Mouse (Mus musculus) adrenal gland (tissue): ENCODE results near the gene Fosl1.
"Not testable (repeated sequence)": the region's sequence is repeated elsewhere in the genome, so short reads cannot be mapped to it uniquely, and the experiment has no call there.

ENCODE experiments used
- intact Hi-C: fragments of 180-260 bp; cut with DNase I; formaldehyde crosslinking; loops from one replicate; pipeline ENCODE4 v1.15.1; 2025

The Fosl1 gene

DNA sequence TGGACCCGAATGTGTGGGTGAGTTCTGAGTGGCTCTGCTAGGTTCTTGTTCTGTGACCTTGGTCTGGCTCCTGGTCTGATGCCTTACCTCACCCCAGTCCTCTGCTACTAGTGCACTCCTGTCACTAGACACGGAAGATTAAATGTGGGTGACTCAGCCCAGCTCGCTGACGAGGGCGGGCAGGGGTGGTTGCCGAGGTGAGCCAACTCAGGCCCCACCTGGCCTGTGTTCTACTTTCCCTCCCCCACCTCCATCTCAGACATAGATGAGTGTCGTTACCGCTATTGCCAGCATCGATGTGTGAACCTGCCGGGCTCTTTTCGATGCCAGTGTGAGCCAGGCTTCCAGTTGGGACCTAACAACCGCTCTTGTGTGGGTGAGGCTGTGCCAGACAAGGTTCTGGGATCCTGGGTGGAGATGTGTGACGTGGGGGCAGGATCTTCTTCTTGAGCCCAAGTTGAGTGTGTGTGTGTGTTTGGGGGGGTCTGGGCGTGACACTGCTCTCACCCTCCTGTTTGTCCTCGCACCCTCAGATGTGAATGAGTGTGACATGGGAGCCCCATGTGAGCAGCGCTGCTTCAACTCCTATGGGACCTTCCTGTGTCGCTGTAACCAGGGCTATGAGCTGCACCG is 30.4 kb downstream of the Fosl1 start:
- intact Hi-C loops = no loop called here

DNA sequence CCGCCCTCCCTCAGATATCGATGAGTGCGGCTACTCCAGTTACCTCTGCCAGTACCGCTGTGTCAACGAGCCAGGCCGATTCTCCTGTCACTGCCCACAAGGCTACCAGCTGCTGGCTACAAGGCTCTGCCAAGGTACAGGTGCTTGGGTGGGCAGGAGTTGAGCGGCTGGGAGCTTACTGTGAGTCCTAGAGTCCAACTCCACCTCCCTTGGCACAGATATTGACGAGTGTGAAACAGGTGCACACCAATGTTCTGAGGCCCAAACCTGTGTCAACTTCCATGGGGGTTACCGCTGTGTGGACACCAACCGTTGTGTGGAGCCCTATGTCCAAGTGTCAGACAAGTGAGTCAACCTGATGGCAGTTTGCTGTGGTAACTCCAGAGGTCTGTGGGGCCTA is 32.7 kb downstream of the Fosl1 start:
- intact Hi-C loops = no loop called here

DNA sequence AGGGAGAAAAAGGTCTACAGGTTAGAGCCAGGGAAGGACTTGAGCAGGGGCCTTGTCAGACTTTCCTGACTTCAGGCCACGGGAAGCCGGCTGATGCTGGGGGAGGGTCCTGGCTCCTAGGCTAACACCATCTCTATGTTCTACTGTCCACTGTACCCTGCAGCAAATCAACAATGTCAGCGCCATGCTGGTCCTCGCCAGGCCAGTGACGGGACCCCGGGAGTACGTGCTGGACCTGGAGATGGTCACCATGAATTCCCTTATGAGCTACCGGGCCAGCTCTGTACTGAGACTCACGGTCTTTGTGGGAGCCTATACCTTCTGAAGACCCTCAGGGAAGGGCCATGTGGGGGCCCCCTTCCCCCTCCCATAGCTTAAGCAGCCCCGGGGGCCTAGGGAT is 34.1 kb downstream of the Fosl1 start:
- intact Hi-C loops = no loop called here

DNA sequence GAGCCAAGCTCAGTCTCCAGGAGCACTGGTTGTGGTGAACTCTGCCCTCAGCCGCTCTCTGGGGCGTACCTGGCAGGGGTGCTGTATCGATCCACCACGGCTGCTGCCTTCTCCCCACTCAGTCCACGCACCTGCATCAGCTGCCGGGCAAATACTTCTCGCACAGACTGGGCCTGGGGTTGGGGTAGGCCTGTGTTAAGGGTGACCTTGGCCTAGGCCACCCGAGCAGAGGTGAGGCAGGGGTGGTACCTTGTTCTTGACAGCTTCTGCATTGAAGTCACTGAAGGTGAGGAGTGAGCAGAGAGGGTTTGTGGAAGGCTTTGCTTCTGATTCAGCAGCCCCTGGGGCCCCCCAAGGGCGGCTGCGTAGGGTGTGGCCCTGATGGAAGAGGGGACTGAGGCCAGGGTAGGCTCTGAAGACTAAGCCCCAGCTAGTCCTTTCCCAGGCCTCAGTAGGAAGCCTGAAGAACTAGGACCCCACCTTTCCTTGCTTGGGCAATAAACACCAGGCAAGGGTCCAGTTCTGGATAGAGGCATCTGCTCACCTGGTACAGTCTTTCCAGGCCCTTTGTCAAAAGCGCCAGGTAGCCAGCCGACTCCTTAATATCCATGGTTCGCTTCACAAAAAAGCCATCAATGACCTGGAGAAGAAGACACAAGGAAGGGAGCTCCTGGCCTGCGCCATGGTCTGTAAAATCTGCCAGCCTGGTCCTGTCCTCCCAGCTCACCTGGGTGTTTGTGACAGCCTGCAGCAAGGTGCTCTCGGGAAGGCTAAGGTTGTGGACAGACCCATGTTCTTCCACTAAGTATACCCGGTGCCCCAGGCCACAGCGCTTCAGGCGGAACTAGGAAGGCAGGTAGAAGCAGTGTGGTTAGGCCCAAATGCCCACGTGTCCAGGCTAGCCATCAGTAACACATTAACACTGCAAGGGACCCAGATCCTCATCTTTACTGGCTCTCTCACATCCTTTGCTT is 36.3 kb downstream of the Fosl1 start:
- intact Hi-C loops = no loop called here

DNA sequence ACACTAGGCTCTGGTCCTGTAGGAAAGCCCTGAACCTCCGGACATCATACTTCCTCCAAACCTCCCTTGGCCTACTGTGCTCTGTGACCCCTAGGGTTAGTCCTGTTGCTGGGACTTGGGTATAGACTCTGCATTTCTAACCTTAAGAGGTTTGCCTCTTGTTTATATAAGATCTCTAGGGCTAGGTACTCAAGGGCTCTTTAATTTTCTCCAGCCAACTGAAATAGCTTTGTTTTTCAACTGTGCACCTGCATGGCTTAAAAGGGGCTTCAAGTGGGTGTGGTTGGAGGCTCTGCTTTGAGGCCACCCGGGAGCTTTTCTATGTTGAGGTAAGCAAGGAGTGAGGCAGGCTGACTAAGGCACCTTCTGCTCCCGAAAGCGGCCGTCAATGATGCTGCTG is 37.1 kb downstream of the Fosl1 start:
- intact Hi-C loops = no loop called here

DNA sequence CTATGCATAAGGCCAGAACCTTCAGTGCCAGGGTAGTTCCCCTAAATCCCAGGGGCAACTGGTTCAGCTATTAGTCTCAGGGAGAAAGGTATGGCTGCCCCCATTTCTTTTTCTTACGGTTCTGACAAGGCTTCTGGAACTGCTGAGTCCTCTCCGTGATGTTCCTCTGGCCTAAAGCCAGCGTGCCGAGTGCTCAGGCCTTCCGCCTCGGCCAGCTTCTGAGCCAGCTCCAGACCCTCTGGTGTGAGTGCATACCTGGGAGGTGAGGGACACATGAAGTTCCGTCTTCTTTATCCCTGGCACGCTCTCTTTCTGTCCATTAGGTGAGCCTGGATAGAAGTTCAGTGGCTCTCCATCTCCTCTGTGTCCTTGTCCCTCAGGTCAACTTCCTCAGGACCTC is 38.0 kb downstream of the Fosl1 start:
- intact Hi-C loops = loop anchor here (5.0 kb wide), 1 partner anchor 53 kb away; no protein-coding TSS in a partner anchor

DNA sequence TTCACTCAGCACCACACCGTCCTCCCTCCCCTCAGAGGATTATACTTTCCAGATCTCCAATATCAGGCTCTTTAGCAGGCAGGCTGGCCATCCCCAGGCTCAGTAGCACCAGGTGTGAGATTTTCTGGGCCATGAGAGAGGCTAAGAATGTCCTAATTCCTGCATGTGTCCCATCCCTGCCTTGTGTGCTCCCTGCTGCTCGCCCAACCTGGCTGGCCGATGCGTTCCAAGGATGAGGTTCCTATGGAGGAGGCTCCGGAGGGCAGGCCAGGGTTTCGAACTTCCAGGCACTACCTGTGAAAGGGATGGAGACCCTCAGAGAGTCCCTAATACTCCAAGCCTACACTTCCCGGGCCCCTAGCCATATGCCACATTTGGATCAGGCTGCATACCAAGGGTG is 38.5 kb downstream of the Fosl1 start:
- intact Hi-C loops = loop anchor here (5.0 kb wide), 1 partner anchor 54 kb away; no protein-coding TSS in a partner anchor

DNA sequence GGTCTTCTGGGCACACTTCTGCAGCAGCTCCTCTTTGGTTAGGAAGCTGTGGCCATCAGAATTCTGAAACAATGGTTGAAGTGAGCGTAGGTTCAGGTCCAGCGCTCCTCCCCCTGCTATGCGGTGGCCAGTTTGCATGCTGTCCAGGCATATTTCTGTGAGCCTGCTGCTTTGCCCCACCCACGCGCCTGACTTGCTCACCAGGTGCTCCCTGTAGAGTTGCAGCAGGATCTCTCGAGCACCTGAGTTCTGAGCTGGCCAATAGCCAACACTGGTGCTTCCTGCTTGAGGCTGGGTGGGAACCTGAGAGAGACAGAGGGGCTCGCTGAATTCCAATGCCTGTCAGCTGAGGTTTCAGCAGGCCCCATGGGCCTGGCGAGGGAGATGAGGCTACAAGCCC is 38.9 kb downstream of the Fosl1 start:
- intact Hi-C loops = loop anchor here (5.0 kb wide), 1 partner anchor 54 kb away; no protein-coding TSS in a partner anchor

DNA sequence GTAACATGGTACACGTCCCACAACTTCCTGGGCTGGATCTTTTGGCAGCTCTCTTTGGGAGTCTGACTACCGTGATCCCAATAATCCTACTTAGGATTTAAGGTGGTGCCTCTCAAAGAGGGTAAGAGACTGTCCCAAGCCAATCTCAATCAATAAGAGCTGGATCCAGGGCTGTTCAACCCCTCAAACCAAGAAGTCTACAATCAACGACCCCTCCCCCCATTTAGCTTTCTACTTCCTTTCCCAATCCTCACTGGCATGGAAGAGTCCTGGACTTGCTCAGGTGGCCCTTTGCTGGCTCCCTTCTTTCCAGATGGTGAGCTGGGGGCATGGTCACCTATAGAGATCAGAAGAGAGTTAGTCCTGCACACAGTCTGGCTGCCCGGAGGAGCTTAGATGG is 39.4 kb downstream of the Fosl1 start:
- intact Hi-C loops = loop anchor here (5.0 kb wide), 1 partner anchor 54 kb away; no protein-coding TSS in a partner anchor

DNA sequence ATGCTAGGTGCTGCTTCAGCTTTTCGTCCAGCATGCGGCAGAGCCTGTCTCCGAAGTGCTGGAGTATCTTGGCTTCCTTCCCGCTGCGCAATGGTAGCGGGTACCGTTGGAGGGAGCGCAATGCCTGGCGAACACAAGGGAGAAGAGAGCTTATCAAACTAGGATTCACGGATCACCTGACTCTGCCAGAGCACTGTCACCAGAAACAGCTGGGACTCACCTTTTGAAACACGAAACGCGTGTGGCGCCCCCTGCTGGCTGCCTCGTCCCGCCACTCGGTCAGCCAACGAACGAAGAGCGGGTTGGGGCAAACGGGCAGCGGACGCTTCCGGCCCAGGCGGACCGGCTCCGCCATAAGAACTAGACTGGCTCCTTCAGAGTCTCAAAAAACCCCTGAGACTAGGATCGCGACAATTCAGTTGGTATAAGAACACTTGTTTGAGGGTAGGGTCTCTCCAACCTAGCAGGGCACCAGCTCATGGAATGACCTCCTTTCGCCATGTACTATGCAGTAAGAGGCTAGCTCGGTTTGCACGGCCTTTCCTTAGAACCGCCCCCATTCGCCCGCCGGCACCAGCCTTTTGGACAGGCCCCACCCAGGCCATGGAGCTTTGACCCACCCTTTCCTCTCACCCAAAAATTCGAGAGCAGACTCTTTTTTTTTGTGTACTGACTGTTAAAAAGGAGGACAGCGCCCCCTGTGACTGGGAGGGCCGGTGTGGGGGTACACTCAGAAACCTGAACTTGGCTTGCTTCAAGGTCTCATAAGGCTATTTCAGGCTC is 40.6 kb downstream of the Fosl1 start, which contains the start of gene Mus81:
Gene Mus81 (minus strand): TSS at position 635 of the 783 bp plus-strand sequence.
- intact Hi-C loops = loop anchor here (5.0 kb wide), 1 partner anchor 56 kb away; no protein-coding TSS in a partner anchor

DNA sequence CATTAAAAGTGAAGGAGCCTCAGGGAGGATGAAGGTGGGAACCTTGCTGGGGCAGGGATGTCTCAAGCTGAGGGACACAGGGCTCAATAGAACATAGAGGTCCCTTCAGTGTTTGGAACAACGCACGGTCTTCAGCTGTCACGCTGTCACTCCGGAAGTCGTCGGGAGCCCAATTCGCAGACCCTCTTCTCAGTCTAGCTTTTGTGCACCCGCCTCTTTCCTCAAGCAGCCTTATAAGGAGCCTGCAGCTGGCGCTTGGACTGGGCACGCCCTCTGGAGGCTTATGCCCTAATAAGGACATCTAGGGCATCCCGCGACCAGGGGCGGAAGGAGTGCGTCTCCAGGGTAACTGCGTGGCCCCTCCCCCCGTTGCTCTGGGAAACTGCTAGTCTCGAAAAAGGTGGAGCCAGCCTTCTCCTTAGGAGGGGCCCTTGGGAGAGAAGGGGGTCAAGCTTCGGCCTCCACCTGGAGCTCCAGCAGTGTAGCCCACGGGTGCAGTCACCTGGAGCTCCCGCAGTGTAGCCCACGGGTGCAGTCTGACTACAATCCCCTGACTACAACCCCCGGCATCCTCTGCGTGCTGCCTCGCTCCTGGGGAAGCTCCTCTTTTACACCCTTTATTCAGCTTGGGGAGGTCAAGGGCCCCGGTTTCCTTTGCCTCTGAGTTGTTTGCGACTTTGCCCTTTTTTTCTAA is 41.7 kb downstream of the Fosl1 start:
- intact Hi-C loops = loop anchor here (5.0 kb wide), 1 partner anchor 57 kb away; no protein-coding TSS in a partner anchor

DNA sequence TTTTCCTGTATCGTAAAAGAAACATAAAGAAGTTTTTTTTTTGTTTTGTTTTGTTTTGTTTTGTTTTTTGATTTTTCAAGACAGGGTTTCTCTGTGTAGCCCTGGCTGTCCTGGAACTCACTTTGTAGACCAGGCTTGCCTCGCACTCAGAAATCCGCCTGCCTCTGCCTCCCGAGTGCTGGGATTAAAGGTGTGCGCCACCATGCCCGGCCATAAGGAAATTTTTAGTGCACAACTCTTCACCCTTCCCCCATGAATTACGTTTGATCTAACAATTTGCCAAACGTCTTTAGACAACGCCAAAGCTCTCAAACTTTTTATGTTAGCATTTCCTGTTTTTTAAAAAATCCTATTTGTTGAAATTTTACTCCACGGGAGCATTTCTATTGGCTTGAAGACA is 42.4 kb downstream of the Fosl1 start:
- intact Hi-C loops = loop anchor here (5.0 kb wide), 1 partner anchor 57 kb away; no protein-coding TSS in a partner anchor

DNA sequence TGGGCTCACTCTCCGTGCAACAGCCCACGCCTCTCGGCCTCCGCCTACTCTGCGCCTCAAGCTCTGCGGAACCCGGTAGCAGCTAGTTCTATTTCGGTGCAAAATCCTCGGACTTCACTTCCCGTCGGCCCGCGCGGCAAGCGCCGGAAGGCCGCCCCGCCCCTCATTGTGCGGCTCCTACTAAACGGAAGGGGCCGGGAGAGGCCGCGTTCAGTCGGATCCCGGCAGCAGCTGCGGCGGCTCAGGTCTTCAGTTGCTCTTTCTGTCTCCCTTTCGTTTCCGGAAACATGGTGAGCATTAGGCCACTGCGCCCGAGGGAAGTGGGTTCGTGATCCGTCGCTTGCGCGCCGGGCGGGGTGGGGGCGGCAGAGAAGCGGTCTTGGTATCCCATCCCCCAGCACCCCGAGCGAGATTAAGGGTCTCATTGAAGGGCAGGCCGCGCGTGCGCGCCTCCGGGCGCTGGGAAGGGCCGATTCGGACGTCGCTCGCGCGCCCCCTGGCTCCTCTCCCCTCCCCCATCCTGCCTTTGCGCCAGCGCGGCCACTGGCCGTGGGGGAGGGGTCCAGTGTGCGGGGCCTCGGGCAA is 43.1 kb downstream of the Fosl1 start, which contains the start of gene Cfl1:
Gene Cfl1 (plus strand): TSS at position 143 of the 585 bp plus-strand sequence.
- intact Hi-C loops = no loop called here

DNA sequence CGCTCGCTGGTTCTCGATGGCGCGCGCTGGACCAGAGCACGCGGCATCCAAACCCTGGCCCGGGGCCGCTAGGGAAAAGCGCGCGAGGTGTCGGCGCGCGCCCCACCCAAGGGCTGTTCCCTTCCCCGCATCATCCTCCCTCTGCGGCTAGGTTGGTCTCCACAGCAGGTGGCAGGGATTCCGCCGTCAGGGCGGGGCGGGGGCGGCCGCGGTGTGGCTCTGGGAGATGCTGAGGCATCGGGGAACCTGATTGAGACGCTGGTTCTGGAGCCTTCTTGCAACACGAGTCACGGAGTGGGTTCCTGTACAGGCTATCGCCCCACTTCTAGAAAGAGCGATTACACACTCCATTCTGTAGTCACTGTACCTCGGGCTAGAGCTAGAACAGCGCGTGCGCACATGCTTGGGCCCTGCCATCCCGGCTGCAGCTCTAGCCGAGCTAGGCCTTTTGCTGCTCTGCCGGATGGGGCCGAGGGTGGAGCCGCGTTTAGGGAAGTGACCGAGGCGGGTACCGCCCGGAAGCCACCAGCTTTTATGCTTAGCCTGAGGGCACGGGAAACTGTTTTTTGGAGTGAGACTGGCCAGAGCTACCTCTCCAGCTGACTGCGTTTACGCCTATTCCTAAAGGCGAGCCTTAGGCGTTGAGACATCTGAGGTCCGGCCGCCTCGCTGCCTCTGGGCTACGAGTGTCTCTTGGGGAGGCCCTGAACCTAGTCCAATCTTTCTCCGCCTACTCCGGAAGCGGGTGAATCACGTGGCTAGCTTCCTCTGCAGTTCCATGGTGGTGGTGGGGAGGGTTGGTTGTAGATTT is 43.8 kb downstream of the Fosl1 start:
- intact Hi-C loops = no loop called here

DNA sequence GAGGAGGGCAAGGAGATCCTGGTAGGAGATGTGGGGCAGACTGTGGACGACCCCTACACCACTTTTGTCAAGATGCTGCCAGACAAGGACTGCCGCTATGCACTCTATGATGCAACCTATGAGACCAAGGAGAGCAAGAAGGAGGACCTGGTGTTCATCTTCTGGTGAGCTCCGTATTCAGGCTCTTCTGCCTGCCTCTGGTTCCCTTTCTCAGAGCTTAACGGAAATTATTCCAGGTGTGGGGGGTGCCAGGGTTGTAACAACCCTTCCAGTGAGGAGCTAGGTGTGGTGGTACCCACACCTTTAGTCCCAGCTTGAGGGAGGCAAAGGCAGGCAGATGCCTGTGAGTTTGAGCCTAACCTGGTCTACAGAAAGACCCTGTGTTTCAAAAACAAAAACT is 45.3 kb downstream of the Fosl1 start:
- intact Hi-C loops = no loop called here

DNA sequence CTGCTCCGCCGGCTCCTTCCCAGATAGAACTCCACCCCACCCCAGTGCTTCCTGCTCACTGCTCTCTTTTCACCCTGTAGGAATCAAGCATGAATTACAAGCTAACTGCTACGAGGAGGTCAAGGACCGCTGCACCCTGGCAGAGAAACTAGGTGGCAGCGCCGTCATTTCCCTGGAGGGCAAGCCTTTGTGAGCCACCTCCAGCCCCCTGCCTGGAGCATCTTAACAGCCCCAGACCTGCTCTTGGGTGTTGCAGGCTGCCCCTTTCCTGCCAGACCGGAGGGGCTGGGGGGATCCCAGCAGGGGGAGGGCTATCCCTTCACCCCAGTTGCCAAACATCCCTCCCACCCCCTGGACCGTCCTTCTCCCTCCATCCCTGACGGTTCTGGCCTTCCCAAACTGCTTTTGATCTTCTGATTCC is 46.0 kb downstream of the Fosl1 start:
- intact Hi-C loops = not testable (repeated sequence)

DNA sequence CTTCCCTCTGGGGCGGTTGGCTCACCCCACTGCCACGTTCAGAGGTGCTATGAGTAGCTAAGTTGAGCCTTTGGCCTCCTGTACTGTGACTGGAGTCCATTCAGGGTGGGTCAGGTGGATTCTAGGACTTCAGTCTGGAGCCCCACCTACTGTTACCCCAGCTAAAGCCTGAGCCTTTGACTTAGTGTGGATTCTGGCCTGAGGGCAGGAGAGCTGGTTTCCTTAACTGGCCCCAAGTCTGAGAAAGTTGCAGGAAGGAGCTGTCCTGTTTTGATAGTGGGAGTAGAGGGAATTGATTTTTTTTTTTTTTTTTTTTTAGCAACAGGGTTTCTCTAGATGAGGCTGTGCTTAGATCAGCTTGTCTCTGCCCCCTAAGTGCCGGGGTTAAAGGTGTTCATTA is 47.0 kb downstream of the Fosl1 start:
- intact Hi-C loops = no loop called here

DNA sequence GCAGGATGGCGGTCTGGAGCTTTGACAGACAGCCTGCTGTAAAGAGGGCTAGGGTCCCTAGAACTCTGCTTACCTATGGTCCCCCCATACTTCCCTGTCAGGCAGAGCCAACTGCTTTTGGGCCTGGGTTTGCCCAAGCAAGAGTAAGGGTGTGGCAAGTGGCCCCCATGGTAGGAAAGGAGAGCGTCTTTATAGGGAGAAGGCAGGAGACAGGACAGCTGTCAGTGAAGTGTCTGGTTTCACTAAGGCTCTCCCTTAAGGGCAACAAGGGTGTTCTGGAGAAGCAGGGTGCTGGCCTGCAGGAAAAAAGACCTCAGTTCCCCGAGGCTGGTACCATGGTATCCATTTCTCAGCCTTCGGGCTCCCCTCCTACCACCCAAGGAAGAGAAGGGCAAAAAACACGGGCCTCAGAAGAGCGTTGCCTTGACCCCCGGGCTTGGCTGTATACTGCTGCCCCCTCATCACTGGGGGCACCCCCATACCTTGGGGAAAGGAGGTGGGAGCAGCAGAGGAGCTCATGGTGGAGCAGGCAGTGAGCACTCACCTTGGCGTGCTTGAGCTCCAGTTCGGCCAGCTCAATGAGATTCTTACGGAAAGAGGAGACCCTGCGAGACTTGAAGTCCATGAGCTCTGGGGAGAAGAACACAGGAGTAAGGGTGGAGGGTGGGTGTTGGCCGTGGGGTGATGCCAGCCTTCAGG is 48.2 kb downstream of the Fosl1 start:
- intact Hi-C loops = no loop called here

DNA sequence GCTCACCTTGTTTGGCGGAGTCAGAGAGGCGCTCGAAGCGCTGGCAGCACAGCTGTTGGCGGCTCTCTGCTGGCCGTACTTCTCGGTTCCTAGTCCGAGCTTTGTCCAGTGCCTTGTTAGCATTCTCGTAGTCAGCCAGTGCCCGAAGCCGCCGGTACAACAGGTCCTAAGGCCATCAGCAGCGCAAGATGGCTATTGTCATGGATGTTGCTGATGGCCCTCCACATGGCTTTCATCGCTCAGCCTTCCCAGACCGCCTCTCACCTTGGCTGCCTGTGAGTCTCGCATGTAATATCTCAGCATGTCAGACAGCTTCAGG is 48.7 kb downstream of the Fosl1 start:
- intact Hi-C loops = no loop called here
